Mouse (Mus musculus) liver, embryonic 11.5 days (tissue): ENCODE data around the gene Cxcl5. TPM values are rescaled to one million over a fixed set of nuclear protein-coding genes. Genes with fewer than 3 reads are reported as not detected.

Source experiments
- ATAC-seq: fragments of 200-750 bp; cut with Nextera tagmentation; replicated peaks from 2 replicates; pipeline ENCODE4 v1.8.0; 2017; ENCODE audit warnings: moderate number of reproducible peaks, mild to moderate bottlenecking, moderate TSS enrichment, moderate library complexity; ENCODE audit not compliant: low FRiP score
- DNase-seq: peaks from one replicate; pipeline ENCODE4 v3.0.0-alpha.2; 2017; ENCODE audit warnings: low spot score
- H3K27ac ChIP-seq: fragments of 300-500 bp; sonication (generic); 2 replicates; pipeline ENCODE4 v1.5.1; 2014; ENCODE audit warnings: mild to moderate bottlenecking, low read depth, low read length, control low read depth
- H3K27me3 ChIP-seq: fragments of 300-500 bp; sonication (generic); replicated peaks from 2 replicates; pipeline ENCODE4 v1.6.1; 2014; ENCODE audit warnings: low read length, mixed read lengths; ENCODE audit not compliant: control insufficient read depth, insufficient read depth
- H3K36me3 ChIP-seq: fragments of 300-500 bp; sonication (generic); 2 replicates; pipeline ENCODE4 v1.6.1; 2014; ENCODE audit warnings: mild to moderate bottlenecking, low read length, moderate library complexity, mixed read lengths; ENCODE audit not compliant: control insufficient read depth, insufficient read depth
- H3K4me1 ChIP-seq: fragments of 300-500 bp; sonication (generic); replicated peaks from 2 replicates; pipeline ENCODE4 v1.6.1; 2014; ENCODE audit warnings: low read length, mixed read lengths; ENCODE audit not compliant: control insufficient read depth, insufficient read depth
- H3K4me2 ChIP-seq: fragments of 300-500 bp; sonication (generic); 2 replicates; pipeline ENCODE4 v1.6.1; 2014; ENCODE audit warnings: mild to moderate bottlenecking, control low read depth, moderate library complexity
- H3K4me3 ChIP-seq: fragments of 300-500 bp; sonication (generic); 2 replicates; pipeline ENCODE4 v1.5.1; 2014; ENCODE audit warnings: low read depth, low read length, control low read depth
- H3K9ac ChIP-seq: fragments of 300-500 bp; sonication (generic); 2 replicates; pipeline ENCODE4 v1.6.1; 2014; ENCODE audit warnings: low read depth, low read length, control low read depth
- H3K9me3 ChIP-seq: fragments of 300-500 bp; sonication (generic); 2 replicates; pipeline ENCODE4 v1.6.1; 2016; ENCODE audit warnings: low read length, inconsistent platforms, mixed read lengths; ENCODE audit not compliant: control insufficient read depth
- WGBS: fragments of 180-500 bp; shearing (Covaris S2); extraction: QIAGEN DNeasy Blood & Tissue Kit; methylation state at CpG from one replicate; pipeline ENCODE4 v1.1.7; 2014; 5-methylcytosine and 5-hydroxymethylcytosine counted together
- polyA plus RNA-seq: library from polyadenylated mRNA; unstranded; fragments of >200 nt; fragmentation: Nextera tagmentation; extraction: Ambion mirVana; gene quantifications from 2 replicates; pipeline ENCODE4 v1.2.1, GENCODE M21; 2014

The Cxcl5 gene
- polyA plus RNA-seq, 1 experiment from 2014 or later = 1.7 TPM

- Histone ChIP-seq H3K4me1 (peaks cover 8% of the 10 kb centered on the region), H3K27me3 (0 out of 2 replicates have a peak, but pooled peaks cover 2% of the 10 kb centered on the region), H3K4me2 (no peak within 1 kb of the TSS; the same call in 1 of the 2 replicates), H3K9me3 (no peaks in the 10 kb centered on the region), H3K36me3 (no peaks in the 10 kb centered on the region), H3K27ac (peak within 1 kb of the TSS; percentile 45), H3K9ac (0 out of 2 replicates have a peak within 1 kb of the TSS, but pooled peaks have one; percentile 22), H3K4me3 (peak within 1 kb of the TSS; percentile 8; the same call in 1 of the 2 replicates)
- ATAC-seq (peak; percentile 58), DNase-seq (no peak)
- WGBS = 39% methylated on average over 16 of the region's 16 CpGs
These were observed 12.9 kb downstream of the Cxcl5 start, which contains the start of gene Pf4 for GRCm38 (mm10) chr5:90771880-90772653. TSS of gene Pf4 (plus strand) at chr5:90772435.

- ATAC-seq = peak; percentile 85
- H3K36me3 ChIP-seq = no peaks in the 10 kb centered on the region
- H3K4me1 ChIP-seq = peaks cover 8% of the 10 kb centered on the region
- H3K4me3 ChIP-seq = no peak overlapping the region
- H3K27me3 ChIP-seq = no peaks in the 10 kb centered on the region
- H3K9ac ChIP-seq = no peak overlapping the region
- DNase-seq = no peak
- no peak overlapping the region for H3K27ac ChIP-seq
- H3K9me3 ChIP-seq = no peaks in the 10 kb centered on the region
- no peak overlapping the region for H3K4me2 ChIP-seq
- 54% methylated on average over 5 of the region's 5 CpGs for WGBS
These were observed 16.4 kb downstream of the Cxcl5 start for GRCm38 (mm10) chr5:90775562-90775961.

- DNase-seq = no peak
- no peak overlapping the region for H3K4me3 ChIP-seq
- no peak overlapping the region for H3K9ac ChIP-seq
- no peaks in the 10 kb centered on the region for H3K27me3 ChIP-seq
- no peak for ATAC-seq
- no peak overlapping the region for H3K27ac ChIP-seq
- WGBS = 79% methylated on average over 10 of the region's 10 CpGs
- H3K4me2 ChIP-seq = no peak overlapping the region
- H3K9me3 ChIP-seq = no peaks in the 10 kb centered on the region
- H3K4me1 ChIP-seq = peaks cover 8% of the 10 kb centered on the region
- no peaks in the 10 kb centered on the region for H3K36me3 ChIP-seq
These were observed 18.5 kb downstream of the Cxcl5 start for GRCm38 (mm10) chr5:90777621-90778020.

GRCm38 (mm10) chr5:90778856-90779255, 19.7 kb downstream of the Cxcl5 start:
- ATAC-seq (no peak), DNase-seq (no peak)
- no peak overlapping the region for H3K27ac ChIP-seq
- no peak overlapping the region for H3K9ac ChIP-seq
- H3K36me3 ChIP-seq = no peaks in the 10 kb centered on the region
- 79% methylated on average over 6 of the region's 6 CpGs for WGBS
- H3K4me1 ChIP-seq = peaks cover 8% of the 10 kb centered on the region
- no peak overlapping the region for H3K4me2 ChIP-seq
- no peaks in the 10 kb centered on the region for H3K9me3 ChIP-seq
- no peaks in the 10 kb centered on the region for H3K27me3 ChIP-seq
- no peak overlapping the region for H3K4me3 ChIP-seq

- Histone ChIP-seq H3K9me3 (no peaks in the 10 kb centered on the region), H3K27ac (no peak overlapping the region), H3K36me3 (no peaks in the 10 kb centered on the region), H3K4me1 (no peaks in the 10 kb centered on the region), H3K4me3 (no peak overlapping the region), H3K27me3 (no peaks in the 10 kb centered on the region), H3K4me2 (no peak overlapping the region), H3K9ac (no peak overlapping the region)
- ATAC-seq (no peak), DNase-seq (no peak)
- WGBS = 75% methylated on average over 3 of the region's 3 CpGs
These were observed 24.5 kb downstream of the Cxcl5 start for GRCm38 (mm10) chr5:90783697-90784096.

GRCm38 (mm10) chr5:90785659-90786588, 26.8 kb downstream of the Cxcl5 start, which contains the start of gene Cxcl3:
TSS of gene Cxcl3 (plus strand) at chr5:90786103.
- no peak within 1 kb of the TSS; the same call in 1 of the 2 replicates for H3K9ac ChIP-seq
- 17% methylated on average over 26 of the region's 26 CpGs for WGBS
- peak; percentile 56 for DNase-seq
- H3K36me3 ChIP-seq = no peaks in the 10 kb centered on the region
- H3K4me3 ChIP-seq = peak within 1 kb of the TSS; percentile 41
- ATAC-seq = peak; percentile 46
- H3K27me3 ChIP-seq = no peaks in the 10 kb centered on the region
- no peak within 1 kb of the TSS for H3K27ac ChIP-seq
- H3K4me1 ChIP-seq = no peaks in the 10 kb centered on the region
- H3K4me2 ChIP-seq = peak within 1 kb of the TSS; percentile 80
- H3K9me3 ChIP-seq = no peaks in the 10 kb centered on the region

GRCm38 (mm10) chr5:90788114-90788513, 29.0 kb downstream of the Cxcl5 start:
- no peak overlapping the region for H3K27ac ChIP-seq
- DNase-seq = no peak
- H3K9ac ChIP-seq = no peak overlapping the region
- 67% methylated on average over 4 of the region's 4 CpGs for WGBS
- no peaks in the 10 kb centered on the region for H3K27me3 ChIP-seq
- H3K36me3 ChIP-seq = no peaks in the 10 kb centered on the region
- H3K4me2 ChIP-seq = no peak overlapping the region
- ATAC-seq = no peak
- no peaks in the 10 kb centered on the region for H3K9me3 ChIP-seq
- H3K4me1 ChIP-seq = no peaks in the 10 kb centered on the region
- no peak overlapping the region for H3K4me3 ChIP-seq

- 53% methylated on average over 11 of the region's 11 CpGs for WGBS
- no peak overlapping the region for H3K4me2 ChIP-seq
- H3K36me3 ChIP-seq = no peaks in the 10 kb centered on the region
- no peak overlapping the region for H3K9ac ChIP-seq
- no peaks in the 10 kb centered on the region for H3K9me3 ChIP-seq
- ATAC-seq (no peak), DNase-seq (no peak)
- H3K4me1 ChIP-seq = no peaks in the 10 kb centered on the region
- H3K27me3 ChIP-seq = no peaks in the 10 kb centered on the region
- no peak overlapping the region for H3K4me3 ChIP-seq
- no peak overlapping the region for H3K27ac ChIP-seq
These were observed 30.3 kb downstream of the Cxcl5 start for GRCm38 (mm10) chr5:90789306-90790073.
